ENCODE assay signal across 8 mouse cellular contexts in genomic region chr13:47105711-47106579, GRCm38 (mm10). TPM values are rescaled to one million over a fixed set of nuclear protein-coding genes. Genes with fewer than 3 reads are reported as not detected.
A peak's percentile ranks its signal among the peaks of the same experiment; 100 is the strongest.
DNase-seq lines count a peak whose midpoint lies in the region; ATAC-seq and TF ChIP-seq lines count a peak whose summit lies in the region.

Gene Dek, minus strand, starts transcription at chr13:47106201.

- H3K9ac ChIP-seq in embryonic facial prominence, embryonic 14.5 days (ENCODE audit: low read depth, low read length), result peak within 1 kb of the TSS; percentile 97
- peak within 1 kb of the TSS; percentile 99 for H3K9ac ChIP-seq in kidney, embryonic 14.5 days (ENCODE audit: low read depth, low read length)
- H3K9ac ChIP-seq in limb, embryonic 14.5 days (ENCODE audit: low read depth, low read length, severe bottlenecking), result peak within 1 kb of the TSS; percentile 96
- peak within 1 kb of the TSS; percentile 87 for H3K9ac ChIP-seq in midbrain, embryonic 16.5 days (ENCODE audit: low read depth, low read length)

- TF ChIP-seq CTCF in bone marrow, adult 2 months (IDR thresholded peaks at IDR 0.05; ENCODE audit: control insufficient read depth, insufficient read depth, low read length), result peak; percentile 20; the same call in 1 of the 2 replicates
- TF ChIP-seq CTCF in spleen, adult 2 months (IDR thresholded peaks at IDR 0.05; ENCODE audit: extremely low read depth, insufficient read depth, insufficient read length, insufficient replicate concordance), result 0 out of 2 replicates have a peak, but pooled peaks have one; percentile 0

- peaks cover 2% of the 10 kb centered on the region; the same call in 1 of the 2 replicates for H3K4me1 ChIP-seq in bone marrow, adult 2 months (ENCODE audit: control insufficient read depth, insufficient read depth, low read length)
- peaks cover 22% of the 10 kb centered on the region for H3K4me1 ChIP-seq in embryonic facial prominence, embryonic 14.5 days (ENCODE audit: control insufficient read depth, insufficient read depth, low read length)
- peaks cover 19% of the 10 kb centered on the region for H3K4me1 ChIP-seq in kidney, embryonic 14.5 days (ENCODE audit: control insufficient read depth, insufficient read depth, low read length)
- H3K4me1 ChIP-seq in limb, embryonic 14.5 days (ENCODE audit: control insufficient read depth, insufficient read depth, low read length), result peaks cover 19% of the 10 kb centered on the region
- H3K4me1 ChIP-seq in midbrain, embryonic 16.5 days (ENCODE audit: control insufficient read depth, insufficient read depth, low read length), result peaks cover 25% of the 10 kb centered on the region
- peaks cover 4% of the 10 kb centered on the region; the same call in 1 of the 2 replicates for H3K4me1 ChIP-seq in spleen, adult 2 months (ENCODE audit: control insufficient read depth, insufficient read depth, insufficient read length)

- ATAC-seq in embryonic facial prominence, embryonic 14.5 days (ENCODE audit: low read depth), result peak; percentile 92
- peak; percentile 94 for ATAC-seq in kidney, embryonic 14.5 days (ENCODE audit: low FRiP score, low TSS enrichment)
- ATAC-seq in limb, embryonic 14.5 days (ENCODE audit: low FRiP score, low read depth), result peak; percentile 93
- ATAC-seq in midbrain, embryonic 16.5 days, result peak; percentile 92

- peak within 1 kb of the TSS; percentile 81 for H3K4me2 ChIP-seq in embryonic facial prominence, embryonic 14.5 days (ENCODE audit: low read depth, low read length)
- H3K4me2 ChIP-seq in kidney, embryonic 14.5 days (replicated peaks; ENCODE audit: low read depth, low read length), result peak within 1 kb of the TSS; percentile 78
- peak within 1 kb of the TSS; percentile 79 for H3K4me2 ChIP-seq in limb, embryonic 14.5 days (replicated peaks; ENCODE audit: low read depth, low read length, severe bottlenecking)
- peak within 1 kb of the TSS; percentile 90 for H3K4me2 ChIP-seq in midbrain, embryonic 16.5 days (ENCODE audit: low read length)

- DNase-seq in A20 (ENCODE audit: low read depth, low spot score), result peak; percentile 91
- DNase-seq in embryonic facial prominence, embryonic 14.5 days (ENCODE audit: low spot score), result peak; percentile 96
- DNase-seq in heart, adult 9 months (ENCODE audit: low spot score in 2 of 2), result peak; percentile 88 to 89
- DNase-seq in limb, embryonic 14.5 days (ENCODE audit: low spot score), result peak; percentile 91
- DNase-seq in spleen, adult 2 months (ENCODE audit: low read depth in 1 of 2, low spot score in 2 of 2), result peak; percentile 55 to 75

- peaks cover 11% of the 10 kb centered on the region; the same call in 1 of the 2 replicates for H3K36me3 ChIP-seq in embryonic facial prominence, embryonic 14.5 days (ENCODE audit: control insufficient read depth, insufficient read depth, low read length)
- H3K36me3 ChIP-seq in kidney, embryonic 14.5 days (ENCODE audit: control insufficient read depth, insufficient read depth, low read length), result peaks cover 14% of the 10 kb centered on the region
- H3K36me3 ChIP-seq in limb, embryonic 14.5 days (ENCODE audit: control insufficient read depth, insufficient read depth, low read length), result peaks cover 8% of the 10 kb centered on the region
- H3K36me3 ChIP-seq in midbrain, embryonic 16.5 days (ENCODE audit: control insufficient read depth, insufficient read depth, low read length), result no peaks in the 10 kb centered on the region
- peaks cover 4% of the 10 kb centered on the region; the same call in 1 of the 2 replicates for H3K36me3 ChIP-seq in spleen, adult 2 months (ENCODE audit: control insufficient read depth, insufficient read depth, low read length)

- H3K27me3 ChIP-seq in embryonic facial prominence, embryonic 14.5 days (replicated peaks; ENCODE audit: control insufficient read depth, insufficient read depth, low read length), result no peaks in the 10 kb centered on the region
- no peaks in the 10 kb centered on the region for H3K27me3 ChIP-seq in kidney, embryonic 14.5 days (ENCODE audit: control insufficient read depth, insufficient read depth, low read length)
- H3K27me3 ChIP-seq in limb, embryonic 14.5 days (ENCODE audit: control insufficient read depth, insufficient read depth, low read length), result no peaks in the 10 kb centered on the region
- H3K27me3 ChIP-seq in midbrain, embryonic 16.5 days (ENCODE audit: control insufficient read depth, insufficient read depth, low read depth, low read length), result no peaks in the 10 kb centered on the region; the same call in 1 of the 2 replicates
- no peaks in the 10 kb centered on the region for H3K27me3 ChIP-seq in spleen, adult 2 months (ENCODE audit: control insufficient read depth, insufficient read depth, low read length)

- H3K27ac ChIP-seq in bone marrow, adult 2 months (ENCODE audit: control insufficient read depth, insufficient read depth, low read depth, low read length, poor library complexity), result peak within 1 kb of the TSS; percentile 97
- peak within 1 kb of the TSS; percentile 100 for H3K27ac ChIP-seq in embryonic facial prominence, embryonic 14.5 days (replicated peaks; ENCODE audit: low read depth, low read length)
- peak within 1 kb of the TSS; percentile 100 for H3K27ac ChIP-seq in kidney, embryonic 14.5 days (ENCODE audit: low read depth, low read length)
- H3K27ac ChIP-seq in limb, embryonic 14.5 days (replicated peaks; ENCODE audit: low read depth, low read length), result peak within 1 kb of the TSS; percentile 100
- H3K27ac ChIP-seq in midbrain, embryonic 16.5 days (ENCODE audit: low read length), result peak within 1 kb of the TSS; percentile 98
- H3K27ac ChIP-seq in spleen, adult 2 months (ENCODE audit: insufficient read depth, low read length), result peak within 1 kb of the TSS; percentile 96

- under 1% methylated on average over 129 of the region's 129 CpGs for whole genome bisulfite sequencing in bone marrow, adult 2 months
- WGBS in embryonic facial prominence, embryonic 14.5 days, result under 1% methylated on average over 50 of the region's 129 CpGs
- WGBS in kidney, embryonic 14.5 days, result under 1% methylated on average over 93 of the region's 129 CpGs
- under 1% methylated on average over 60 of the region's 129 CpGs for WGBS in limb, embryonic 14.5 days
- WGBS in midbrain, embryonic 16.5 days, result under 1% methylated on average over 84 of the region's 129 CpGs
- WGBS in spleen, adult 2 months, result under 1% methylated on average over 118 of the region's 129 CpGs

- peak within 1 kb of the TSS; percentile 81 for H3K4me3 ChIP-seq in bone marrow, adult 2 months (replicated peaks; ENCODE audit: control insufficient read depth, low read depth, low read length)
- peak within 1 kb of the TSS; percentile 98 for H3K4me3 ChIP-seq in embryonic facial prominence, embryonic 14.5 days (ENCODE audit: low read depth, low read length)
- peak within 1 kb of the TSS; percentile 94 for H3K4me3 ChIP-seq in kidney, embryonic 14.5 days (ENCODE audit: low read length)
- peak within 1 kb of the TSS; percentile 92 for H3K4me3 ChIP-seq in limb, embryonic 14.5 days (replicated peaks; ENCODE audit: low read length)
- H3K4me3 ChIP-seq in midbrain, embryonic 16.5 days (ENCODE audit: low read depth, low read length), result peak within 1 kb of the TSS; percentile 93
- peak within 1 kb of the TSS; percentile 99 for H3K4me3 ChIP-seq in spleen, adult 2 months (ENCODE audit: extremely low read depth, insufficient read depth, insufficient read length)

- H3K9me3 ChIP-seq in embryonic facial prominence, embryonic 14.5 days (ENCODE audit: control insufficient read depth, low read length), result no peaks in the 10 kb centered on the region
- no peaks in the 10 kb centered on the region for H3K9me3 ChIP-seq in kidney, embryonic 14.5 days (ENCODE audit: control insufficient read depth, low read length)
- H3K9me3 ChIP-seq in limb, embryonic 14.5 days (ENCODE audit: control insufficient read depth, low read length), result no peaks in the 10 kb centered on the region
- H3K9me3 ChIP-seq in midbrain, embryonic 16.5 days (replicated peaks; ENCODE audit: control insufficient read depth, low read length, poor library complexity, severe bottlenecking), result no peaks in the 10 kb centered on the region

- TF ChIP-seq POLR2A in bone marrow, adult 2 months (IDR thresholded peaks at IDR 0.05; ENCODE audit: borderline replicate concordance, control insufficient read depth, low read depth, low read length), result peak; percentile 43; the same call in 1 of the 2 replicates
- peak; percentile 60; the same call in 1 of the 2 replicates for TF ChIP-seq POLR2A in limb, embryonic 14.5 days (IDR thresholded peaks at IDR 0.05; ENCODE audit: borderline replicate concordance, extremely low read depth, insufficient read depth, insufficient read length)
- no peak for TF ChIP-seq POLR2A in spleen, adult 2 months (IDR thresholded peaks at IDR 0.05; ENCODE audit: low read depth, low read length)

RNA-seq across cellular contexts. Expression of gene Dek, which starts in this region (rescaled TPM):
- polyA plus RNA-seq in bone marrow, adult 2 months (2011; ENCODE audit: insufficient read depth, insufficient read length, low replicate concordance, missing spikeins), result 504 and 514 TPM in 2 replicates
- 188 and 208 TPM in 2 replicates for polyA plus RNA-seq in embryonic facial prominence, embryonic 14.5 days (2014; fragmentation: Nextera tagmentation; extraction: Ambion mirVana)
- polyA plus RNA-seq in kidney, embryonic 14.5 days (2014; fragmentation: Nextera tagmentation; extraction: Ambion mirVana), result 276 and 313 TPM in 2 replicates
- polyA plus RNA-seq in limb, embryonic 14.5 days (2012; rRNA removed), result 106 and 126 TPM in 2 replicates
- polyA plus RNA-seq in limb, embryonic 14.5 days (2014; fragmentation: Nextera tagmentation; extraction: Ambion mirVana), result 232 and 260 TPM in 2 replicates
- polyA plus RNA-seq in midbrain, embryonic 16.5 days (2015; fragmentation: Nextera tagmentation; extraction: Ambion mirVana), result 94.8 and 116 TPM in 2 replicates
- polyA plus RNA-seq in spleen, adult 2 months (2012; rRNA removed), result 37.8 and 50.5 TPM in 2 replicates

Comparison
In these comparisons a context has a peak if more than half of its experiments do, and no peak if none do; other contexts are left out.
1. Peak in every context shown above with its lines: DNase-seq, ATAC-seq, H3K4me3 ChIP-seq and H3K27ac ChIP-seq.